Mouse (Mus musculus) C2C12 (cell line): ENCODE data around the gene Eepd1.

Experiments
- CTCF ChIP-seq: IDR thresholded peaks from one replicate; pipeline ENCODE4 v1.5.1; 2011; ENCODE audit not compliant: control insufficient read depth, insufficient read depth, insufficient read length
- MYOD1 ChIP-seq: IDR thresholded peaks from one replicate; pipeline ENCODE4 v1.6.1; 2011; ENCODE audit warnings: low read depth; ENCODE audit not compliant: control insufficient read depth, insufficient read length
- MYOG ChIP-seq: IDR thresholded peaks from one replicate; pipeline ENCODE4 v1.6.1; 2011; ENCODE audit not compliant: control insufficient read depth, insufficient read length; ENCODE audit errors: extremely low read depth
- USF1 ChIP-seq: IDR thresholded peaks from one replicate; pipeline ENCODE4 v1.6.1; 2011; ENCODE audit warnings: low read depth, mild to moderate bottlenecking, control low read depth, moderate library complexity

DNA sequence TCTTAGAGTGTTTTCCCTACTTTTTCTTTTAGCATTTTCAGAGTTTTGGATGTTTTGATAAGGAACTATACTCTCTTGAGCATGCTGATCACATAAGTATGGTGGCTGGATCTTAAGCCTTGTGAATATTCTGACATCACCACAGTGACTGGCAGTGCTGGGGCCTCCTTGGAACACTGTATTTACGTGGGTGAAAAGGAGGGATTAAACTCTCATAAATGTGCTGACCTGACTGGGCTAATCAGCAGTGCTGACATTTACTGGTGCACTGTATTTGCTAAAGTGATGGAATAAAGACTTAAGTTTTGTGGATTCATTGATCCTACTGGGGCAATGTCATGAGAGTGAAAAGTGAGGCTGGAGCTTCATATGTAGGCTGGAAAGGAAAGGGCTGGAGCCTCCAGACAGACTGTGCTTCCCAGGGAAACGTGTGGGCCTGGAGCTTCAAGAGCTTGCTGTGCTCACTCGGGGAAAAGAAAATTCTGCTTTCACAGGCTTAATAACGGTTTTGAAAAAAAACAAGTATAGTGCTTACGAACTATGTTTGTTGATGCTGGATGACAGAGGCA is 148.3 kb downstream of the Eepd1 start:
- no peak for TF ChIP-seq CTCF
- TF ChIP-seq MYOG, result no peak
- no peak for TF ChIP-seq MYOD1
- no peak for TF ChIP-seq USF1
